ENCODE assay signal across 9 mouse cellular contexts in genomic region chr19:57198531-57198930, GRCm38 (mm10).
DNase-seq lines count a peak whose midpoint lies in the region; ATAC-seq and TF ChIP-seq lines count a peak whose summit lies in the region.
"Had no signal": no experiment of that assay in that cellular context is flagged by ENCODE, and none has a peak within 500 bp of the region (broad histone marks: within the 10 kb centered on the region; RNA-seq: fewer than 3 reads in every experiment).

No protein-coding gene starts in this region.

- peak overlapping the region; percentile 72; the same call in 1 of the 2 replicates for H3K9ac ChIP-seq in hindbrain, embryonic 13.5 days
- no peak overlapping the region for H3K9ac ChIP-seq in stomach, postnatal 0 days (ENCODE audit: low read length)
- H3K9ac ChIP-seq in liver, postnatal 0 days (replicated peaks): no peak overlapping the region
- H3K9ac ChIP-seq: liver, embryonic 15.5 days had no signal

- intact Hi-C loops in heart, postnatal 25 days (cut with DNase I): loop anchor here (5.0 kb wide), 1 partner anchor 114 kb away; the partner anchor contains the start of gene Ablim1

- peak; percentile 93 for DNase-seq in heart, adult 11 months
- DNase-seq in heart, postnatal 25 days (ENCODE audit: low spot score): no peak
- peak; percentile 70 for DNase-seq in right cerebral cortex, adult 18-20 months
- no peak for DNase-seq in right cerebral cortex, postnatal 4 days
- no peak for DNase-seq in stomach, postnatal 0 days (ENCODE audit: low spot score)
- no peak for DNase-seq in embryo, embryonic 11 days
- no peak for DNase-seq in liver, postnatal 0 days

- peak overlapping the region; percentile 80 for H3K4me2 ChIP-seq in hindbrain, embryonic 13.5 days
- H3K4me2 ChIP-seq in stomach, postnatal 0 days (replicated peaks; ENCODE audit: low read depth): no peak overlapping the region
- H3K4me2 ChIP-seq in liver, postnatal 0 days (ENCODE audit: low read depth, low read length): no peak overlapping the region

- no peak for TF ChIP-seq CTCF in stomach, postnatal 0 days (IDR thresholded peaks at IDR 0.05; ENCODE audit: low read depth)
- TF ChIP-seq CTCF in liver, postnatal 0 days (IDR thresholded peaks at IDR 0.05; ENCODE audit: low read depth): no peak

- peaks cover 49% of the 10 kb centered on the region for H3K4me1 ChIP-seq in hindbrain, embryonic 13.5 days (replicated peaks)
- H3K4me1 ChIP-seq in stomach, postnatal 0 days (replicated peaks; ENCODE audit: control insufficient read depth, insufficient read depth): 0 out of 2 replicates have a peak, but pooled peaks cover 2% of the 10 kb centered on the region
- peaks cover 35% of the 10 kb centered on the region for H3K4me1 ChIP-seq in liver, postnatal 0 days (ENCODE audit: insufficient read depth)

- H3K36me3 ChIP-seq in hindbrain, embryonic 13.5 days: no peaks in the 10 kb centered on the region
- H3K36me3 ChIP-seq in stomach, postnatal 0 days (ENCODE audit: control insufficient read depth, insufficient read depth, low read length): no peaks in the 10 kb centered on the region
- H3K36me3 ChIP-seq in liver, postnatal 0 days (replicated peaks; ENCODE audit: insufficient read depth, low read length): no peaks in the 10 kb centered on the region
- H3K36me3 ChIP-seq: liver, embryonic 15.5 days had no signal

- H3K9me3 ChIP-seq in hindbrain, embryonic 13.5 days: no peaks in the 10 kb centered on the region
- H3K9me3 ChIP-seq in stomach, postnatal 0 days (ENCODE audit: control insufficient read depth, low read length): no peaks in the 10 kb centered on the region
- H3K9me3 ChIP-seq in liver, postnatal 0 days (ENCODE audit: low read length): no peaks in the 10 kb centered on the region
- H3K9me3 ChIP-seq: liver, embryonic 15.5 days had no signal

- no peak overlapping the region for H3K4me3 ChIP-seq in hindbrain, embryonic 13.5 days
- no peak overlapping the region for H3K4me3 ChIP-seq in stomach, postnatal 0 days (ENCODE audit: low read depth, low read length)
- H3K4me3 ChIP-seq in liver, postnatal 0 days (ENCODE audit: low read depth, low read length): no peak overlapping the region
- H3K4me3 ChIP-seq: liver, embryonic 15.5 days had no signal

- H3K27me3 ChIP-seq in hindbrain, embryonic 13.5 days: peaks cover 14% of the 10 kb centered on the region
- H3K27me3 ChIP-seq in stomach, postnatal 0 days (ENCODE audit: control insufficient read depth, insufficient read depth, low read length): no peaks in the 10 kb centered on the region
- peaks cover 11% of the 10 kb centered on the region; the same call in 1 of the 2 replicates for H3K27me3 ChIP-seq in liver, postnatal 0 days (ENCODE audit: insufficient read depth, low read length)

- 47% methylated on average over 12 of the region's 12 CpGs for WGBS in hindbrain, embryonic 13.5 days
- WGBS in stomach, postnatal 0 days: 46% methylated on average over 12 of the region's 12 CpGs
- 71% methylated on average over 12 of the region's 12 CpGs for WGBS in liver, postnatal 0 days (ENCODE audit: insufficient replicate concordance)

- peak; percentile 27; the same call in 1 of the 2 replicates for ATAC-seq in hindbrain, embryonic 13.5 days (ENCODE audit: low FRiP score)
- no peak for ATAC-seq in stomach, postnatal 0 days (ENCODE audit: low FRiP score, low TSS enrichment)
- ATAC-seq in liver, postnatal 0 days: no peak

- TF ChIP-seq EP300 in stomach, postnatal 0 days (optimal IDR thresholded peaks at IDR 0.05): no peak
- no peak for TF ChIP-seq EP300 in liver, postnatal 0 days (IDR thresholded peaks at IDR 0.05; ENCODE audit: low read depth)

- H3K27ac ChIP-seq in hindbrain, embryonic 13.5 days: peak overlapping the region; percentile 76
- H3K27ac ChIP-seq in stomach, postnatal 0 days (replicated peaks): peak overlapping the region; percentile 0
- no peak overlapping the region for H3K27ac ChIP-seq in liver, postnatal 0 days (ENCODE audit: low read depth)

Comparison
In these comparisons a context has a peak if more than half of its experiments do, and no peak if none do; other contexts are left out.
1. DNase-seq: peak in heart, adult 11 months (single experiment) and right cerebral cortex, adult 18-20 months (single experiment); none in heart, postnatal 25 days (single experiment), right cerebral cortex, postnatal 4 days (single experiment), stomach, postnatal 0 days (single experiment), embryo, embryonic 11 days (single experiment) and liver, postnatal 0 days (single experiment).